Mouse (Mus musculus) lung, postnatal 0 days (tissue): ENCODE data around the gene Rem1. TPM values are rescaled to one million over a fixed set of nuclear protein-coding genes. Genes with fewer than 3 reads are reported as not detected.

Source experiments
- ATAC-seq: fragments of 200-750 bp; cut with Nextera tagmentation; 2 replicates; pipeline ENCODE4 v1.8.0; 2017; ENCODE audit warnings: moderate library complexity
- DNase-seq: peaks from one replicate; pipeline ENCODE4 v3.0.0-alpha.2; 2016; ENCODE audit warnings: low spot score
- H3K27ac ChIP-seq: fragments of 300-500 bp; sonication (generic); 2 replicates; pipeline ENCODE4 v1.5.1; 2014; ENCODE audit warnings: antibody characterized with exemption, mild to moderate bottlenecking, low read length, mixed read lengths
- H3K27me3 ChIP-seq: fragments of 300-500 bp; sonication (generic); replicated peaks from 2 replicates; pipeline ENCODE4 v1.6.1; 2014; ENCODE audit warnings: low read length, mixed read lengths; ENCODE audit not compliant: insufficient read depth
- H3K36me3 ChIP-seq: fragments of 300-500 bp; sonication (generic); 2 replicates; pipeline ENCODE4 v1.6.1; 2014; ENCODE audit warnings: low read length, mixed read lengths; ENCODE audit not compliant: insufficient read depth
- H3K4me1 ChIP-seq: fragments of 300-500 bp; sonication (generic); 2 replicates; pipeline ENCODE4 v1.6.1; 2014; ENCODE audit warnings: antibody characterized with exemption, low read depth, low read length, mixed read lengths; ENCODE audit not compliant: insufficient read depth
- H3K4me2 ChIP-seq: fragments of 300-500 bp; sonication (generic); replicated peaks from 2 replicates; pipeline ENCODE4 v1.6.1; 2014; ENCODE audit warnings: low read depth, mild to moderate bottlenecking, low read length, moderate library complexity, mixed read lengths
- H3K4me3 ChIP-seq: fragments of 300-500 bp; sonication (generic); 2 replicates; pipeline ENCODE4 v1.5.1; 2014; ENCODE audit warnings: low read depth, low read length
- H3K9ac ChIP-seq: fragments of 300-500 bp; sonication (generic); replicated peaks from 2 replicates; pipeline ENCODE4 v1.6.1; 2014; ENCODE audit warnings: low read depth, mild to moderate bottlenecking
- H3K9me3 ChIP-seq: fragments of 300-500 bp; sonication (generic); 2 replicates; pipeline ENCODE4 v1.6.1; 2016; ENCODE audit warnings: low read length, mixed read lengths
- CTCF ChIP-seq: IDR thresholded peaks from 2 replicates; pipeline ENCODE4 v1.5.1; 2016; ENCODE audit warnings: antibody characterized with exemption, mild to moderate bottlenecking
- EP300 ChIP-seq: IDR thresholded peaks from 2 replicates; pipeline ENCODE4 v1.6.1; 2016; ENCODE audit warnings: antibody characterized with exemption, mild to moderate bottlenecking, control low read depth
- WGBS: fragments of 180-500 bp; shearing (Covaris S2); extraction: QIAGEN DNeasy Blood & Tissue Kit; methylation state at CpG from one replicate; pipeline ENCODE4 v1.1.7; 2014; 5-methylcytosine and 5-hydroxymethylcytosine counted together
- polyA plus RNA-seq: library from polyadenylated mRNA; unstranded; fragments of >200 nt; fragmentation: Nextera tagmentation; extraction: Ambion mirVana; gene quantifications from 2 replicates; pipeline ENCODE4 v1.2.1, GENCODE M21; 2015

Gene Rem1
- polyA plus RNA-seq, 1 experiment from 2014 or later, result 34.0 TPM

GRCm38 (mm10) chr2:152615563-152615962 lies 11.2 kb upstream of the Rem1 start:
- H3K4me2 ChIP-seq, result no peak overlapping the region
- ATAC-seq (peak; percentile 65), DNase-seq (peak; percentile 89)
- no peak overlapping the region for H3K4me3 ChIP-seq
- WGBS, result 12% methylated on average over 7 of the region's 7 CpGs
- TF ChIP-seq CTCF (peak; percentile 88), EP300 (no peak)
- H3K36me3 ChIP-seq, result no peaks in the 10 kb centered on the region
- H3K27ac ChIP-seq, result no peak overlapping the region
- H3K27me3 ChIP-seq, result no peaks in the 10 kb centered on the region
- no peaks in the 10 kb centered on the region for H3K4me1 ChIP-seq
- no peaks in the 10 kb centered on the region for H3K9me3 ChIP-seq
- no peak overlapping the region for H3K9ac ChIP-seq

- no peak overlapping the region for H3K4me3 ChIP-seq
- no peak overlapping the region for H3K4me2 ChIP-seq
- H3K4me1 ChIP-seq, result no peaks in the 10 kb centered on the region
- H3K36me3 ChIP-seq, result no peaks in the 10 kb centered on the region
- ATAC-seq (no peak), DNase-seq (no peak)
- no peaks in the 10 kb centered on the region for H3K9me3 ChIP-seq
- whole genome bisulfite sequencing, result 54% methylated on average over 6 of the region's 6 CpGs
- TF ChIP-seq EP300, result no peak
- no peak for TF ChIP-seq CTCF
- H3K27ac ChIP-seq, result no peak overlapping the region
- H3K27me3 ChIP-seq, result no peaks in the 10 kb centered on the region
- H3K9ac ChIP-seq, result no peak overlapping the region
Measured at GRCm38 (mm10) chr2:152616470-152616869, 10.3 kb upstream of the Rem1 start.

- H3K4me3 ChIP-seq, result no peak overlapping the region
- H3K4me1 ChIP-seq, result no peaks in the 10 kb centered on the region
- TF ChIP-seq EP300 (no peak), CTCF (peak; percentile 58)
- DNase-seq, result no peak
- 56% methylated on average over 5 of the region's 5 CpGs for WGBS
- H3K27me3 ChIP-seq, result no peaks in the 10 kb centered on the region
- no peak overlapping the region for H3K27ac ChIP-seq
- ATAC-seq, result no peak
- H3K9me3 ChIP-seq, result no peaks in the 10 kb centered on the region
- H3K36me3 ChIP-seq, result no peaks in the 10 kb centered on the region
- H3K4me2 ChIP-seq, result no peak overlapping the region
- no peak overlapping the region for H3K9ac ChIP-seq
Measured at GRCm38 (mm10) chr2:152617374-152617773, 9.4 kb upstream of the Rem1 start.

- 58% methylated on average over 9 of the region's 9 CpGs for WGBS
- no peaks in the 10 kb centered on the region for H3K27me3 ChIP-seq
- no peak overlapping the region for H3K27ac ChIP-seq
- H3K4me3 ChIP-seq, result no peak overlapping the region
- TF ChIP-seq CTCF (no peak), EP300 (no peak)
- H3K36me3 ChIP-seq, result no peaks in the 10 kb centered on the region
- ATAC-seq (peak; percentile 16; the same call in 1 of the 2 replicates), DNase-seq (peak; percentile 40)
- H3K9ac ChIP-seq, result no peak overlapping the region
- H3K9me3 ChIP-seq, result no peaks in the 10 kb centered on the region
- no peak overlapping the region for H3K4me2 ChIP-seq
- H3K4me1 ChIP-seq, result no peaks in the 10 kb centered on the region
Measured at GRCm38 (mm10) chr2:152620367-152621134, 6.2 kb upstream of the Rem1 start.

- Histone ChIP-seq H3K4me3 (no peak overlapping the region), H3K27me3 (no peaks in the 10 kb centered on the region), H3K4me1 (no peaks in the 10 kb centered on the region), H3K9ac (no peak overlapping the region), H3K4me2 (no peak overlapping the region), H3K27ac (no peak overlapping the region), H3K9me3 (no peaks in the 10 kb centered on the region), H3K36me3 (no peaks in the 10 kb centered on the region)
- ATAC-seq (no peak), DNase-seq (no peak)
- 79% methylated on average over 13 of the region's 13 CpGs for WGBS
- TF ChIP-seq CTCF (no peak), EP300 (no peak)
Measured at GRCm38 (mm10) chr2:152622151-152622550, 4.6 kb upstream of the Rem1 start.

- H3K4me1 ChIP-seq, result no peaks in the 10 kb centered on the region
- H3K9me3 ChIP-seq, result no peaks in the 10 kb centered on the region
- no peak within 1 kb of the TSS for H3K27ac ChIP-seq
- no peak within 1 kb of the TSS for H3K4me3 ChIP-seq
- no peak for DNase-seq
- H3K4me2 ChIP-seq, result no peak within 1 kb of the TSS
- H3K36me3 ChIP-seq, result no peaks in the 10 kb centered on the region
- no peak for ATAC-seq
- WGBS, result 75% methylated on average over 7 of the region's 7 CpGs
- TF ChIP-seq EP300 (no peak), CTCF (no peak)
- H3K27me3 ChIP-seq, result no peaks in the 10 kb centered on the region
- no peak within 1 kb of the TSS for H3K9ac ChIP-seq
Measured at GRCm38 (mm10) chr2:152622953-152623352, 3.8 kb upstream of the Rem1 start, which contains the start of gene Defb25. Gene Defb25, minus strand, starts transcription at chr2:152623053.
